Mouse (Mus musculus): ENCODE data around the gene Klhl23.
"Not testable (repeated sequence)": the region's sequence is repeated elsewhere in the genome, so short reads cannot be mapped to it uniquely, and the experiment has no call there.

Gene Klhl23

GRCm38 (mm10) chr2:69821711-69822110 is at the start of gene Klhl23:
Gene Klhl23, plus strand, starts transcription at chr2:69821944.
- peak; percentile 61 for DNase-seq (ENCODE audit: low spot score)

DNA sequence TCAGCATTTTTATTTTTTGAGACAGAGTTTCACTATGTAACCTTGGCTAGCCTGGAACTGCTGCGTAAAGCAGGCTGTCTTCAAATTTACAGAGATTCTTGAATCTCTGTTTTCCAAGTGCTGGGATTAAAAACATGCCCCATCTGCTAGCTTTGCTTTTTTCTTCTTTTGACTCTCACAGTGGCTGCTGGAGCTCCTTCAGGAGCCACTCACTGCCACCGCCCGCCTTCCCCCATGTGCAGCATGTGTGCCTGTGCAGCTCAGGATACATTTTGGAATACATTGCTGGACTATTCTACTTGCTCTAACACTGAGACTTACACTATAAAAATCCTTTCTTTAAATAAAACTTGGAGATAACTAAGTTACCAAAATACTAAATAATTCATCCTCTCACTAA is 48.4 kb upstream of the Klhl23 start:
- no peak for DNase-seq (ENCODE audit: low spot score)

GRCm38 (mm10) chr2:69777985-69778835 is 43.5 kb upstream of the Klhl23 start:
- no peak for DNase-seq (ENCODE audit: low spot score)

DNA sequence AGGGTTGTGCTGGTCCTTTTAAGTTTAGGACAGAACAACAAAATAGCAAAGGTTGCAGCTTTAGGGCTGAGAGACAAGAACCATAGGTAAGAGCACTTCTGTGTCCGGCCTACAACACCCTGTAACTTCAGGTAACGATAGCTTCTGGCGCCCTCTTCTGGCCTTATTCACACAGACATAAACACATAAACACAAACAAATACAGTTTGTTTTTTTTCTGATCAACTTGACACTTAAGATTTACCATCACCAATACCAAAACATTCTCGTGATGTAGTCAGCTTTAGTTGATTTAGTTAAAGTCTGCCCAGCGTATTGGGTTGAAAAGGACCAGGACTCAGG is 42.9 kb upstream of the Klhl23 start:
- peak; percentile 54 for DNase-seq (ENCODE audit: low spot score)

DNA sequence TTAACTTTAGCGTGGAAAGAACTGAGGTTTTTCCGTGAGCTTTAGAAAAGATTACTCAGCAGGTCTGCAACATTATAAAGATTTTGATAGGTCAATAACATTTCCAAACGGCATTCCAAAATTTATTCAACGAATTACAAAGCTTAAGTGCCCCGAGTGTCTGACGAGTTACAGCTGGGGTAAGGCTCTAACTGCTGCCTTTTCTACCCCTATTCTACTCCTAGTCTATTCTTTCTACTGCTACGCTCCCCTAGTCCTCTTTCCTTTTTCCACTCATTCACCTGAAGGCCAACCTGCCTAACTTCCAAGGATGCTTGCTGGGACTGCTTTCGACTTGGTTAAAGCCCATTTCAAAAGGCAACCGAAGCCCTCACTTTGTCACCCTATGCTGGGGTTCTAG is 32.8 kb upstream of the Klhl23 start:
- DNase-seq (ENCODE audit: low spot score), result no peak

GRCm38 (mm10) chr2:69789429-69790069 is 32.2 kb upstream of the Klhl23 start, which contains the start of the genes Ccdc173 and Phospho2:
Gene Ccdc173, minus strand, starts transcription at chr2:69789575.
Gene Phospho2, plus strand, starts transcription at chr2:69789623.
- DNase-seq (ENCODE audit: low spot score), result peak; percentile 99

- DNase-seq (ENCODE audit: low spot score), result peak; percentile 93
These were observed 31.5 kb upstream of the Klhl23 start for GRCm38 (mm10) chr2:69790285-69790684.

- no peak for DNase-seq (ENCODE audit: low spot score)
These were observed 31.0 kb upstream of the Klhl23 start for GRCm38 (mm10) chr2:69790722-69791121.

DNA sequence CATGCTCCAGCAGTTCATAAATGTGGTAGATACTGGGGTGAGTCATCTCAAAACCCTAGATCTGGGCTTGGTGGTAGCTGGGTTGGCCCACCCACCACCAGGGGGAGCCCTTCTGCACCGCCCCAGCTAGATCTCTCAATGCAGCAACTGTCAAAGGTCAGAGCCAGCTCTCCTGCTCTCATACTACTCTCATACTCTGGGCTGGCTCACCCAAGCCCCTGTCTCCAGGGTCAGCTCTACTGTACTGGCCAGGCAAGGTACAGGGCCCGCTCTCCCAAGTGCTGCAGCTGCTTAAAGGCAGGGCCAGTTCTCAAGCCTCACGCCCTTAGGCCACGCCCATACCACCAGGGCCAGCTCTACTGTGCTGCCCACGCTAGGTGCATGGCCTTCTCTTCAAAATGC is 18.8 kb upstream of the Klhl23 start:
- peak; percentile 80 for DNase-seq (ENCODE audit: low spot score)

DNA sequence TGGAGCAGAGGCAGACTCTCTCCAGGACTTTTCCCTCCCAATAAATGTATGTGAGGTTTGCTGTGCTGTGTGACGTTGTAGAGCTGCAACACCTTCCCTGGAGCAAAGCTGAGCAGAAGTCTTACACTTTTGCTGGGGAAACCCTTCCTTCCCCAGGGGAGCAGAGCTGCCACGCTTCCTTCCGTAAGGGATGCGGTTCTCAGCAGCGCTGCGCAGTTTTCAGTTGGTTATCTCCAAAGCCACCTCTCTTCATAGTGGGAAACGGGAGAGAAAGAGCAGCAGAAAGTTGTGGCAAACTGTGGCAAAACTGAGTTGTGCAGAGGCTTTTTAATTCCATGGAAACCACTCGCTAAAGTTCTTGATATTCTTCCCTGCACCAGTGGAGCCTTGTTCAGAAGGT is 18.0 kb upstream of the Klhl23 start:
- DNase-seq (ENCODE audit: low spot score), result no peak

DNA sequence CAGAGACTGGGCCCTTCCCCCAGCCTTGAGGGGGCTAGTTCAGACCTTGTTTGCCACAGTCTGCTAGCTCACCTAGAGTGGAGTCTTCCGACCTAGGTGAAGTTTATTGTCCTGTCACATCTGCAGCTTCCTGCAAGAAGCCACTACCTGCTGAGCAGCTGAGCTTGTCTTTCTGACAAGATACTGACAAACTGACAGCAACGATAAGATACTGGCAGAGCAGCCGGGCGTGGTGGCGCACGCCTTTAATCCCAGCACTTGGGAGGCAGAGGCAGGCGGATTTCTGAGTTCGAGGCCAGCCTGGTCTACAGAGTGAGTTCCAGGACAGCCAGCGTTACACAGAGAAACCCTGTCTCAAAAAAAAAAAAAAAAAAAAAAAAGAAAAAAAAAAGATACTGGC is 17.1 kb upstream of the Klhl23 start:
- not testable (repeated sequence) for DNase-seq (ENCODE audit: low spot score)

- no peak for DNase-seq (ENCODE audit: low spot score)
These were observed 11.6 kb upstream of the Klhl23 start for GRCm38 (mm10) chr2:69810169-69810568.

GRCm38 (mm10) chr2:69811349-69811748 is 10.4 kb upstream of the Klhl23 start:
- DNase-seq (ENCODE audit: low spot score), result not testable (repeated sequence)

DNA sequence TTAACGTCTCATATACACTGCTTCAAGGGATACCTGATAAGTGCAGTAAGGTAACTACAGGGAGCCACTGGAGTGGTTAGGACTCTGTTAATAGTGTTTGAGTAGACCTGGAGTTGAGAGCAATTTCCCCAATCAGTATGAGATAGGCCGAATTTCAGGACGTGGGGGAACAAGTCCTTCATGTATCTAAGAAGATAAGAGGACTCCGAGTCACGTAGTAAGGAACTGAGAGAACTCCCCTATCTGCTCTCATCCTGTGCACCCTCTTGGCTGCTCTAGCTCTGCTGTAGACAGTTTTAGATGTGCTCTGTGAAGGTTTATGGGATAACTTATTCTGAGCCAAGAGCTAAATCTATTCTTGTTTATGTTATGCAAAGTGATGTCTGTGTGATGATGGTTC is 5.2 kb upstream of the Klhl23 start:
- peak; percentile 68 for DNase-seq (ENCODE audit: low spot score)

- DNase-seq (ENCODE audit: low spot score), result peak; percentile 76
These were observed 3.2 kb upstream of the Klhl23 start for GRCm38 (mm10) chr2:69818350-69819085.

DNA sequence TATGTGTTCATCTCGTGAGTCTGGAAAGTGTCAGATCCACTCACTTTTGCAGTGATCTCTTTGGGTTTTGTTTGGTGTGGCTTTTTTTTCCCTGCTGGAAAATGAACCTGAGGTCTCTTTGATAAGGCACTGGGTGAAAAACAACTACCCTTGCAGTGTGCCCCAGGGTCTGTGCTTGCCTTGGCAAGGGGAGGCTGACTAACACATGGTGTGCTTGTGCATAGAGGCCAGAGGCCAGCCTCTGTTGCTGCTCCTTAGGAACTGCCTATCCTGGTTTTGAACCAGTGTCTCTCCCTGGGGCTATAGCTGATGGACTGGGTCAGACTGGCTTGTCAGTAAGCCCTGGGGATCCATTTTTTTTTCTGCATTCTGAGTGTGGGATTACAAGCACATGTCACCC is 1.5 kb upstream of the Klhl23 start:
- DNase-seq (ENCODE audit: low spot score), result no peak

GRCm38 (mm10) chr2:69822361-69823128 is 801 bp downstream of the Klhl23 start:
- peak; percentile 50 for DNase-seq (ENCODE audit: low spot score)

DNA sequence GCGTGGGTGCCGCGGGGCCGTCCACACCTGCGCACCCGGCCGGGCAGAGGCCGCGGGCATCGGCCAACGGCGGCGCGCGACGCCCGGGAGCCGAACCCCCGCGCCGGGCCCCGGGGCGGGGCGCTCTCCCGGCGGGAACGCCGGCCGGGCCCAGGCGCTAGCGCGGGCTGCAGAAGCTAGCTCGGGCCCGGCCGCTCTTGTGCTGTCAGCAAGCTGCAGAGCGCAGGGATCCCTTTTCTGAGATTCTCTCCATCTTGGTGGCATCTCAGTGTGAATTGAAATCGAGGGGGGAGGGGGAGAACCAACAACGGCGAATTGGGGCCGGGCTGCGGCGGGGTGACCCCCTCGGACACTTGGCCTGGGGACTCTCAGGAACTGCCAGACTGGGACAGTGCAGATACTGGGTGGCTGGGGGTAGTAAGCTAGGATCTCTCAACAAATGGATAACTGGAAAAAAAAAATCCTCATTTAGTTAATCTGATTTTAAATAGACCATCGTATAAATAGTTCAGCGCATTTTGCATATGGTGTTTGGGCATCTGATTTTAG is 1.5 kb downstream of the Klhl23 start:
- no peak for DNase-seq (ENCODE audit: low spot score)

- no peak for DNase-seq (ENCODE audit: low spot score)
These were observed 4.2 kb downstream of the Klhl23 start for GRCm38 (mm10) chr2:69825898-69826297.

GRCm38 (mm10) chr2:69826380-69826779 is 4.6 kb downstream of the Klhl23 start:
- DNase-seq (ENCODE audit: low spot score), result no peak

GRCm38 (mm10) chr2:69828031-69828430 is 6.3 kb downstream of the Klhl23 start:
- no peak for DNase-seq (ENCODE audit: low spot score)

GRCm38 (mm10) chr2:69829680-69830079 is 7.9 kb downstream of the Klhl23 start:
- no peak for DNase-seq (ENCODE audit: low spot score)
